Mouse (Mus musculus) megakaryocyte progenitor cell, adult 5-6 weeks (primary cell): Measurements from ENCODE around the gene Abcd4. TPM values are rescaled to one million over a fixed set of nuclear protein-coding genes. Genes with fewer than 3 reads are reported as not detected.
A peak's percentile ranks its signal among the peaks of the same experiment; 100 is the strongest.

ENCODE experiments used
- ATAC-seq: replicated peaks from 2 replicates; pipeline ENCODE4 v1.8.0; 2016; ENCODE audit warnings: mild to moderate bottlenecking, moderate TSS enrichment, inconsistent platforms; ENCODE audit not compliant: poor library complexity
- total RNA-seq, 2 experiments: library from RNA; stranded (forward) in 1 of 2; stranded (reverse) in 1 of 2; fragments of 157-497, 149-512 nt in 1 of 2; fragments of 200-1000 nt in 1 of 2; gene quantifications; 2 replicates each; pipeline versions ENCODE4 v1.2.3 to v1.2.4; 2015 to 2017

The Abcd4 gene
- total RNA-seq (2015) (2.7 and 3.6 TPM in 2 replicates), total RNA-seq (2017) (3.9 and 5.1 TPM in 2 replicates)

- ATAC-seq: peak; percentile 99
Observed at GRCm38 (mm10) chr12:84616977-84617630, at the start of gene Abcd4. Abcd4 (minus strand) TSS chr12:84617413.

- ATAC-seq: peak; percentile 71
Observed at GRCm38 (mm10) chr12:84653912-84654311, 36.7 kb upstream of the Abcd4 start.

GRCm38 (mm10) chr12:84650234-84650633 is 33.0 kb upstream of the Abcd4 start:
- ATAC-seq: no peak

- no peak for ATAC-seq
Observed at GRCm38 (mm10) chr12:84640654-84641053, 23.4 kb upstream of the Abcd4 start, which contains the start of gene Vrtn. Vrtn (plus strand) TSS chr12:84641019.

- ATAC-seq: no peak
Observed at GRCm38 (mm10) chr12:84640253-84640652, 23.0 kb upstream of the Abcd4 start.

- ATAC-seq: no peak
Observed at GRCm38 (mm10) chr12:84631867-84632266, 14.7 kb upstream of the Abcd4 start.

GRCm38 (mm10) chr12:84625116-84625515 is 7.9 kb upstream of the Abcd4 start:
- ATAC-seq: no peak

- ATAC-seq: no peak
Observed at GRCm38 (mm10) chr12:84624601-84625000, 7.4 kb upstream of the Abcd4 start.

GRCm38 (mm10) chr12:84620975-84621374 is 3.8 kb upstream of the Abcd4 start:
- ATAC-seq: peak; percentile 33; the same call in 1 of the 2 replicates

GRCm38 (mm10) chr12:84617663-84618062 is 450 bp upstream of the Abcd4 start:
- peak; percentile 24; the same call in 1 of the 2 replicates for ATAC-seq

GRCm38 (mm10) chr12:84614524-84614923 is 2.7 kb downstream of the Abcd4 start:
- no peak for ATAC-seq

- no peak for ATAC-seq
Observed at GRCm38 (mm10) chr12:84614001-84614400, 3.2 kb downstream of the Abcd4 start.

GRCm38 (mm10) chr12:84612518-84612917 is 4.7 kb downstream of the Abcd4 start:
- no peak for ATAC-seq

- ATAC-seq: no peak
Observed at GRCm38 (mm10) chr12:84611718-84612117, 5.5 kb downstream of the Abcd4 start.

- peak; percentile 69 for ATAC-seq
Observed at GRCm38 (mm10) chr12:84605860-84606259, 11.4 kb downstream of the Abcd4 start.

- no peak for ATAC-seq
Observed at GRCm38 (mm10) chr12:84604001-84604400, 13.2 kb downstream of the Abcd4 start.

- ATAC-seq: no peak
Observed at GRCm38 (mm10) chr12:84598324-84598723, 18.9 kb downstream of the Abcd4 start.

GRCm38 (mm10) chr12:84589825-84590761 is 27.1 kb downstream of the Abcd4 start:
- peak; percentile 99 for ATAC-seq

- no peak for ATAC-seq
Observed at GRCm38 (mm10) chr12:84581285-84581684, 35.9 kb downstream of the Abcd4 start.

- no peak for ATAC-seq
Observed at GRCm38 (mm10) chr12:84578440-84578770, 38.8 kb downstream of the Abcd4 start.

GRCm38 (mm10) chr12:84577768-84578439 is 39.3 kb downstream of the Abcd4 start:
- ATAC-seq: no peak
